Mouse (Mus musculus) midbrain, embryonic 11.5 days (tissue): Measurements from ENCODE around the gene Nemp1. TPM values are rescaled to one million over a fixed set of nuclear protein-coding genes. Genes with fewer than 3 reads are reported as not detected.
A peak's percentile ranks its signal among the peaks of the same experiment; 100 is the strongest.

Experiments used
- ATAC-seq: fragments of 200-750 bp; cut with Nextera tagmentation; 2 replicates; pipeline ENCODE4 v1.8.0; 2017; ENCODE audit warnings: moderate TSS enrichment, moderate library complexity; ENCODE audit not compliant: low FRiP score
- DNase-seq: peaks from one replicate; pipeline ENCODE4 v3.0.0; 2015; ENCODE audit warnings: low spot score; ENCODE audit errors: missing footprints
- H3K27ac ChIP-seq: fragments of 300-500 bp; sonication (generic); 2 replicates; pipeline ENCODE4 v1.5.1; 2014; ENCODE audit warnings: low read depth, low read length
- H3K27me3 ChIP-seq: fragments of 300-500 bp; sonication (generic); 2 replicates; pipeline ENCODE4 v1.6.1; 2014; ENCODE audit warnings: mild to moderate bottlenecking, low read length, moderate library complexity, mixed read lengths; ENCODE audit not compliant: control insufficient read depth, insufficient read depth
- H3K36me3 ChIP-seq: fragments of 300-500 bp; sonication (generic); 2 replicates; pipeline ENCODE4 v1.6.1; 2014; ENCODE audit warnings: mild to moderate bottlenecking, low read length, moderate library complexity, mixed read lengths; ENCODE audit not compliant: control insufficient read depth, insufficient read depth
- H3K4me1 ChIP-seq: fragments of 300-500 bp; sonication (generic); 2 replicates; pipeline ENCODE4 v1.6.1; 2014; ENCODE audit warnings: low read length; ENCODE audit not compliant: control insufficient read depth, insufficient read depth
- H3K4me2 ChIP-seq: fragments of 300-500 bp; sonication (generic); 2 replicates; pipeline ENCODE4 v1.6.1; 2014; ENCODE audit warnings: mild to moderate bottlenecking, moderate library complexity
- H3K4me3 ChIP-seq: fragments of 300-500 bp; sonication (generic); 2 replicates; pipeline ENCODE4 v1.5.1; 2014; ENCODE audit warnings: low read depth, low read length
- H3K9ac ChIP-seq: fragments of 300-500 bp; sonication (generic); 2 replicates; pipeline ENCODE4 v1.6.1; 2014; ENCODE audit warnings: low read length
- H3K9me3 ChIP-seq: fragments of 300-500 bp; sonication (generic); 2 replicates; pipeline ENCODE4 v1.6.1; 2016; ENCODE audit warnings: low read length; ENCODE audit not compliant: control insufficient read depth
- WGBS: fragments of 180-500 bp; shearing (Covaris S2); extraction: QIAGEN DNeasy Blood & Tissue Kit; methylation state at CpG from one replicate; pipeline ENCODE4 v1.1.7; 2014; 5-methylcytosine and 5-hydroxymethylcytosine counted together
- polyA plus RNA-seq: library from polyadenylated mRNA; unstranded; fragments of >200 nt; fragmentation: Nextera tagmentation; extraction: Ambion mirVana; gene quantifications from 2 replicates; pipeline ENCODE4 v1.2.1, GENCODE M21; 2014

Nemp1 gene
- polyA plus RNA-seq, 1 experiment from 2014 or later = 10.0 TPM

DNA sequence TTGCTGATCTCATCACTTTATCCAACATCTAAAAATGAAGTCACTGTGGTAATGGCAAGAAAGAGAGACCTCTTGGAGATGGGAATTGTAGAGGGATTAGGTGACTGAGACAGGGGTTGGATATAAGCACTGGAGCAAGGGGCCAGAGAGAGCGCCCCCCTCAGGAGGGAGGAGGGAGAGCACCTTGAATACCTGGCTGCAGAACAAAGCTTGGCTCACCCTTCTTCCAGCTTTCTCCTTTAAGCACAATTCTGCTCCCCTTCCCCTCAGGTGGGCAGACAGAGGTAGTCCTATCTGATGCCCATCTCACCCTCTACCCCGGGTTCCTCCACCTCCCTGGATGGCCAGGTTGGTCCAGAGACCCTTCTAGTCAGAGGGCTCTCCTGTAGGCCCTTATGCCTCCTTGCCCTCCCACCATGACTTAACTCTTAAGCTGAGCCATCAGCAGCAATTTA, 38.1 kb downstream of the Nemp1 start, which contains the start of gene Myo1a:
Gene Myo1a, plus strand, starts transcription at position 405 of the 455 bp plus-strand sequence.
- DNase-seq = peak; percentile 75
- no peak within 1 kb of the TSS for H3K4me3 ChIP-seq
- 85% methylated on average over 1 of the region's 2 CpGs for WGBS
- no peak for ATAC-seq
- no peak within 1 kb of the TSS for H3K9ac ChIP-seq
- no peak within 1 kb of the TSS for H3K4me2 ChIP-seq
- H3K9me3 ChIP-seq = no peaks in the 10 kb centered on the region
- no peak within 1 kb of the TSS for H3K27ac ChIP-seq
- no peaks in the 10 kb centered on the region for H3K4me1 ChIP-seq
- H3K36me3 ChIP-seq = 0 out of 2 replicates have a peak, but pooled peaks cover 3% of the 10 kb centered on the region
- H3K27me3 ChIP-seq = no peaks in the 10 kb centered on the region

- Histone ChIP-seq H3K4me2 (no peak overlapping the region), H3K27ac (no peak overlapping the region), H3K9ac (no peak overlapping the region), H3K27me3 (no peaks in the 10 kb centered on the region), H3K9me3 (no peaks in the 10 kb centered on the region), H3K36me3 (0 out of 2 replicates have a peak, but pooled peaks cover 3% of the 10 kb centered on the region), H3K4me3 (no peak overlapping the region), H3K4me1 (no peaks in the 10 kb centered on the region)
- WGBS = 86% methylated on average over 4 of the region's 4 CpGs
- ATAC-seq (no peak), DNase-seq (no peak)
Measured at GRCm38 (mm10) chr10:127705783-127706182, 39.1 kb downstream of the Nemp1 start.

DNA sequence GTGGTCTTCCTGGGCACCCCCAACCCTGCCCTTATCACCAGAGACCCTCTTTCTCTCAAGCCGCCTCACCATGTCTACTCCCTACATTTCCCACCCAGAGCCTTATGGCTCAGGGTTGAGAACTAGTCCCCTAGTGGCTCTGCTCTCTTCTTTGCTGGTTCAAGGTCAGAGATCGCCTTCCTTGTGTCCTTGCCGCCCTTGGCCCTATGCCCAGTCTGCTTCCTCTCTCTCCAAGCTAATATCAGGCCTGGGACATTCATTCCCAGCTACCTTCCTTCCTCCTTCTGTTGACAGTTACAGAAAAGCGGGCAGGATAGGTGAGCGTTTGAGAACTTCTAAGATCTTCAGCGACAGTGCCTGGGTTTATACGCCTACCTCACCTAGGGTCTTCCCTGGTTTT, 41.0 kb downstream of the Nemp1 start:
- Histone ChIP-seq H3K4me1 (no peaks in the 10 kb centered on the region), H3K27me3 (no peaks in the 10 kb centered on the region), H3K9ac (no peak overlapping the region), H3K4me3 (no peak overlapping the region), H3K36me3 (no peaks in the 10 kb centered on the region), H3K9me3 (no peaks in the 10 kb centered on the region), H3K27ac (no peak overlapping the region), H3K4me2 (no peak overlapping the region)
- DNase-seq (peak; percentile 2), ATAC-seq (no peak)
- WGBS = 91% methylated on average over 7 of the region's 7 CpGs

GRCm38 (mm10) chr10:127708850-127709370, 42.2 kb downstream of the Nemp1 start:
- H3K27ac ChIP-seq = no peak overlapping the region
- H3K9me3 ChIP-seq = no peaks in the 10 kb centered on the region
- 86% methylated on average over 3 of the region's 3 CpGs for WGBS
- no peak overlapping the region for H3K4me2 ChIP-seq
- no peaks in the 10 kb centered on the region for H3K4me1 ChIP-seq
- no peak overlapping the region for H3K9ac ChIP-seq
- DNase-seq = peak; percentile 61
- no peaks in the 10 kb centered on the region for H3K27me3 ChIP-seq
- H3K4me3 ChIP-seq = no peak overlapping the region
- H3K36me3 ChIP-seq = no peaks in the 10 kb centered on the region
- no peak for ATAC-seq

- no peak for ATAC-seq
- 87% methylated on average over 13 of the region's 13 CpGs for WGBS
- no peak overlapping the region for H3K9ac ChIP-seq
- H3K4me1 ChIP-seq = no peaks in the 10 kb centered on the region
- no peak overlapping the region for H3K4me2 ChIP-seq
- no peaks in the 10 kb centered on the region for H3K36me3 ChIP-seq
- no peaks in the 10 kb centered on the region for H3K9me3 ChIP-seq
- no peak overlapping the region for H3K27ac ChIP-seq
- DNase-seq = no peak
- H3K27me3 ChIP-seq = no peaks in the 10 kb centered on the region
- no peak overlapping the region for H3K4me3 ChIP-seq
Measured at GRCm38 (mm10) chr10:127710331-127710730, 43.6 kb downstream of the Nemp1 start.

DNA sequence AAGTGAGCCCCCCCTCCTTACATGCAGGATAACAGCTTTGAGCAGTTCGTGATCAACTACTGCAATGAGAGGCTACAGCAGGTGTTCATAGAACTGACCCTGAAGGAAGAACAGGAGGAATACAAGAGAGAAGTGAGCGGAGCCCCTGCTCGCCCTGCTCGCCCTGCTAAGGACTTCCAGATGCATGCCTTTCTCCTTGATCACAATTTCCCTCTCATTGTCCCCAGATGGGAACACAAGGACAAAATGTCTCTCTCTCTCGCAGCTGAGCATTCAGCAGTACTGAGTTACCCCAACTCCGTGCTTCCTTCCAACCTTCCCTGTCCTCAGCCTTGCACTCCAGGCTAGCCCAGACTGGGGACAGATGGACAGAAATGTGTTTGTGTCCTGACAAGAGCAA, 46.0 kb downstream of the Nemp1 start:
- Histone ChIP-seq H3K36me3 (no peaks in the 10 kb centered on the region), H3K4me3 (no peak overlapping the region), H3K4me2 (no peak overlapping the region), H3K9me3 (no peaks in the 10 kb centered on the region), H3K4me1 (no peaks in the 10 kb centered on the region), H3K27me3 (no peaks in the 10 kb centered on the region), H3K27ac (no peak overlapping the region), H3K9ac (no peak overlapping the region)
- 90% methylated on average over 6 of the region's 6 CpGs for WGBS
- DNase-seq = peak; percentile 47
- no peak for ATAC-seq

GRCm38 (mm10) chr10:127721671-127722418, 55.1 kb downstream of the Nemp1 start:
- 12% methylated on average over 20 of the region's 20 CpGs for WGBS
- Histone ChIP-seq H3K9me3 (no peaks in the 10 kb centered on the region), H3K27ac (peak overlapping the region; percentile 36), H3K4me2 (peak overlapping the region; percentile 38), H3K36me3 (no peaks in the 10 kb centered on the region), H3K9ac (peak overlapping the region; percentile 53), H3K4me1 (peaks cover 15% of the 10 kb centered on the region), H3K27me3 (no peaks in the 10 kb centered on the region), H3K4me3 (peak overlapping the region; percentile 1; the same call in 1 of the 2 replicates)
- DNase-seq (peak; percentile 92), ATAC-seq (peak; percentile 68)

GRCm38 (mm10) chr10:127724178-127724577, 57.5 kb downstream of the Nemp1 start, which contains the start of gene Tac2:
Tac2 (plus strand) TSS chr10:127724478.
- Histone ChIP-seq H3K27me3 (no peaks in the 10 kb centered on the region), H3K9me3 (no peaks in the 10 kb centered on the region), H3K9ac (no peak within 1 kb of the TSS), H3K4me2 (no peak within 1 kb of the TSS), H3K36me3 (no peaks in the 10 kb centered on the region), H3K4me1 (peaks cover 15% of the 10 kb centered on the region), H3K4me3 (no peak within 1 kb of the TSS), H3K27ac (no peak within 1 kb of the TSS)
- DNase-seq = peak; percentile 76
- WGBS = 78% methylated on average over 3 of the region's 3 CpGs
- no peak for ATAC-seq

DNA sequence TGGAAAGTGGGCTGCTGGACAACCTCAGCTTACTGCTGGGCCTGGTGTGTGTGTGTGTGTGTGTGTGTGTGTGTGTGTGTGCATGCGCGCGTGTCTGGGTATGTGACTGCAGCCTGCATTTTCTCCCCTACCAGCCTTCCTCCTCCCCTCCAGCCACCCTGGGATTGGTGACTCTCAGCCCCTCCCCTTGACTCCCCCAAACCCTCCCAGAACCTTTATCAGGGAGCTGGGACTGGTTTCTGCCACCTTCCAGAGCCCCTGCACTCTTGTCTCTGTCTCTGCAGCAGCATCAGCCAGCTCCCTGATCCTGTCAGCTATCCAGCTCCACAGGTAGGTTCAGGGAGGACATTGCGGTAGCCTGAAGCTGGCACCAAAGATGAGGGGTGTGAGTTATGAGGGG, 58.4 kb downstream of the Nemp1 start:
- no peak overlapping the region for H3K4me2 ChIP-seq
- DNase-seq (no peak), ATAC-seq (no peak)
- H3K27me3 ChIP-seq = no peaks in the 10 kb centered on the region
- H3K27ac ChIP-seq = no peak overlapping the region
- WGBS = 77% methylated on average over 4 of the region's 4 CpGs
- H3K4me1 ChIP-seq = peaks cover 15% of the 10 kb centered on the region
- H3K9me3 ChIP-seq = no peaks in the 10 kb centered on the region
- no peaks in the 10 kb centered on the region for H3K36me3 ChIP-seq
- no peak overlapping the region for H3K9ac ChIP-seq
- no peak overlapping the region for H3K4me3 ChIP-seq
